Mouse (Mus musculus) liver, embryonic 16.5 days (tissue): ENCODE measurements at regions not wholly inside any gene's neighbourhood (a gene's known extent, or its start where the extent isn't known, plus 50 kb on each side); places are given as distances from the start of the nearest gene placed in this dataset.

ENCODE experiments used
- ATAC-seq: fragments of 200-750 bp; cut with Nextera tagmentation; 2 replicates; pipeline ENCODE4 v1.8.0; 2017; ENCODE audit warnings: low read depth, mild to moderate bottlenecking, moderate number of reproducible peaks, moderate library complexity
- H3K27ac ChIP-seq: fragments of 300-500 bp; sonication (generic); 2 replicates; pipeline ENCODE4 v1.5.1; 2014; ENCODE audit warnings: mild to moderate bottlenecking, low read length
- H3K27me3 ChIP-seq: fragments of 300-500 bp; sonication (generic); 2 replicates; pipeline ENCODE4 v1.6.1; 2014; ENCODE audit warnings: low read depth, low read length, mixed read lengths; ENCODE audit not compliant: control insufficient read depth, insufficient read depth
- H3K36me3 ChIP-seq: fragments of 300-500 bp; sonication (generic); 2 replicates; pipeline ENCODE4 v1.6.1; 2014; ENCODE audit warnings: mild to moderate bottlenecking; ENCODE audit not compliant: control insufficient read depth, insufficient read depth
- H3K4me1 ChIP-seq: fragments of 300-500 bp; sonication (generic); 2 replicates; pipeline ENCODE4 v1.6.1; 2014; ENCODE audit warnings: low read depth, low read length, mixed read lengths; ENCODE audit not compliant: control insufficient read depth
- H3K4me2 ChIP-seq: fragments of 300-500 bp; sonication (generic); 2 replicates; pipeline ENCODE4 v1.6.1; 2014; ENCODE audit warnings: low read depth, low read length, mixed read lengths
- H3K4me3 ChIP-seq: fragments of 300-500 bp; sonication (generic); 2 replicates; pipeline ENCODE4 v1.5.1; 2014; ENCODE audit warnings: low read depth, mild to moderate bottlenecking, low read length
- H3K9ac ChIP-seq: fragments of 300-500 bp; sonication (generic); 2 replicates; pipeline ENCODE4 v1.6.1; 2014; ENCODE audit warnings: low read depth, low read length
- H3K9me3 ChIP-seq: fragments of 300-500 bp; sonication (generic); replicated peaks from 2 replicates; pipeline ENCODE4 v1.6.1; 2016; ENCODE audit warnings: low read length; ENCODE audit not compliant: control insufficient read depth
- WGBS: fragments of 180-500 bp; shearing (Covaris S2); extraction: QIAGEN DNeasy Blood & Tissue Kit; methylation state at CpG from one replicate; pipeline ENCODE4 v1.1.7; 2014; ENCODE audit not compliant: insufficient replicate concordance; 5-methylcytosine and 5-hydroxymethylcytosine counted together

GRCm38 (mm10) chr13:112188741-112189476 lies 99.3 kb upstream of the Ankrd55 start:
- 69% methylated on average over 18 of the region's 18 CpGs for WGBS
- no peaks in the 10 kb centered on the region for H3K9me3 ChIP-seq
- H3K4me1 ChIP-seq, result no peaks in the 10 kb centered on the region
- no peaks in the 10 kb centered on the region for H3K27me3 ChIP-seq
- H3K27ac ChIP-seq, result no peak overlapping the region
- no peak overlapping the region for H3K4me3 ChIP-seq
- no peaks in the 10 kb centered on the region for H3K36me3 ChIP-seq
- no peak overlapping the region for H3K4me2 ChIP-seq
- no peak overlapping the region for H3K9ac ChIP-seq
- ATAC-seq, result no peak

GRCm38 (mm10) chr13:112189605-112190004 lies 98.6 kb upstream of the Ankrd55 start:
- no peaks in the 10 kb centered on the region for H3K36me3 ChIP-seq
- no peak overlapping the region for H3K27ac ChIP-seq
- H3K9ac ChIP-seq, result no peak overlapping the region
- no peak for ATAC-seq
- WGBS, result 55% methylated on average over 5 of the region's 5 CpGs
- no peaks in the 10 kb centered on the region for H3K27me3 ChIP-seq
- no peaks in the 10 kb centered on the region for H3K9me3 ChIP-seq
- H3K4me3 ChIP-seq, result no peak overlapping the region
- H3K4me1 ChIP-seq, result no peaks in the 10 kb centered on the region
- no peak overlapping the region for H3K4me2 ChIP-seq

GRCm38 (mm10) chr13:112192192-112192905 lies 95.9 kb upstream of the Ankrd55 start:
- Histone ChIP-seq H3K36me3 (no peaks in the 10 kb centered on the region), H3K4me1 (no peaks in the 10 kb centered on the region), H3K27ac (no peak overlapping the region), H3K9ac (no peak overlapping the region), H3K9me3 (no peaks in the 10 kb centered on the region), H3K4me3 (no peak overlapping the region), H3K4me2 (no peak overlapping the region), H3K27me3 (no peaks in the 10 kb centered on the region)
- 48% methylated on average over 9 of the region's 9 CpGs for WGBS
- 0 out of 2 replicates have a peak, but pooled peaks have one; percentile 47 for ATAC-seq

DNA sequence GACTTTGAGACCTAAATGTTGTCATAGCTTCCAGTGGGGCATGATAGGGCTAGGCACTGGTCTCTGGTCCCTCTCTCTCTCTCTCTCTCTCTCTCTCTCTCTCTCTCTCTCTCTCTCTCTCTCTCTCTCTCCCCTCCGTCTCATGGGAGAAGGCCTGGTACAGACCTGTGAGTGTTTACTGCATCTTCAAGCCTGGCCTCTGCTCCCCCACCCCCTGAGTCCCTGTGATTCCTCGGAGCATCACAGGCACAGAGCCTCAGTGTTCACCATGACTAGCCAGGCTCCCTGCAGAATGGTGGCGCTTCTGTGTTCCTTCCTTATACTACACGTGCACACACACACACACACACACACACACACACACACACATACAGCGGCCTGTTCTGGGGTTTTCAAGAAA lies 94.6 kb upstream of the Ankrd55 start:
- H3K9ac ChIP-seq, result no peak overlapping the region
- H3K4me3 ChIP-seq, result no peak overlapping the region
- H3K4me2 ChIP-seq, result no peak overlapping the region
- no peak for ATAC-seq
- WGBS, result 71% methylated on average over 5 of the region's 5 CpGs
- H3K27me3 ChIP-seq, result no peaks in the 10 kb centered on the region
- H3K9me3 ChIP-seq, result no peaks in the 10 kb centered on the region
- H3K27ac ChIP-seq, result no peak overlapping the region
- no peaks in the 10 kb centered on the region for H3K36me3 ChIP-seq
- H3K4me1 ChIP-seq, result no peaks in the 10 kb centered on the region

DNA sequence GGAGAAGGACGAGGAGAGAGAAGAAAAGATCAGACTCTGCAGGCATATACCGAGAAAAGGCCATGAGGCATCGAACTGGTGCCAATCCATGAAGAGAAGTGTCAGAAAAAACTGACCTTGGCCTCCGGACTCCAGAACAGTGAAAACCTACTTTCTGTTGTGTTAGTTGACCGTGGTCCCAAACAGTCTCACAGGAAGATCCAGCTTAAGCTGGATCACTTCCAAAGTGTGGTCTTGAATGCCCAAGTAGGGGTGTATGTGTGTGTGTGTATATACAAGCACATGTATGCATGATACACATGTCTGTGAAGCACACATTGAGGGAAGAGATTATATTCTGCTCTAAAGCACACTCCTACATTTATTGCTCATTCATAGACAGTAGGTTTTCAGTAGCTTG lies 93.3 kb upstream of the Ankrd55 start:
- Histone ChIP-seq H3K4me2 (no peak overlapping the region), H3K27me3 (no peaks in the 10 kb centered on the region), H3K36me3 (no peaks in the 10 kb centered on the region), H3K9ac (no peak overlapping the region), H3K4me3 (no peak overlapping the region), H3K9me3 (no peaks in the 10 kb centered on the region), H3K27ac (no peak overlapping the region), H3K4me1 (no peaks in the 10 kb centered on the region)
- WGBS, result 62% methylated on average over 5 of the region's 5 CpGs
- no peak for ATAC-seq

DNA sequence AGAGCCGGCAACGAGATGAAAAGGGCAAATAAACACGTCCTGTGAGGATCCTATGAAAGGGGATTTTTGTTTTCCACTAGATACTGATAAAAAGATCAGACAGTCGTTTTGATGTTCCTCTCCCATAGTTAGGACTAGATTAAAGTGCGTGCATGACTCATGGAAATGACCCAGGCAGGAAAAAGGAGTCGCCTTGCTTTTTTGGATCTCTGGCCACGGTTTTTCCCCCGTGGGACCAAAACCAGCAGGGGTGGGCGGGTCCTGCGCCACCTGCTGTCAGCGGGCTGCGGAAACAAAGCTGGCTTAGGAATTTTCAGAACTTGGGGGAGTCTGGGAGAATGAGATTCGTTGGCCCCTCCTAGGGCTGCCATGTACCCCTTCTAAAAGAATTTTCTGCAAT lies 91.5 kb upstream of the Ankrd55 start:
- ATAC-seq, result no peak
- H3K27me3 ChIP-seq, result no peaks in the 10 kb centered on the region
- H3K36me3 ChIP-seq, result no peaks in the 10 kb centered on the region
- H3K4me1 ChIP-seq, result no peaks in the 10 kb centered on the region
- peak overlapping the region; percentile 25 for H3K4me2 ChIP-seq
- no peaks in the 10 kb centered on the region for H3K9me3 ChIP-seq
- no peak overlapping the region for H3K4me3 ChIP-seq
- 10% methylated on average over 13 of the region's 13 CpGs for WGBS
- no peak overlapping the region for H3K9ac ChIP-seq
- no peak overlapping the region for H3K27ac ChIP-seq

- WGBS, result 60% methylated on average over 8 of the region's 8 CpGs
- Histone ChIP-seq H3K4me1 (no peaks in the 10 kb centered on the region), H3K4me3 (no peak overlapping the region), H3K27ac (no peak overlapping the region), H3K9ac (no peak overlapping the region), H3K4me2 (no peak overlapping the region), H3K27me3 (no peaks in the 10 kb centered on the region), H3K36me3 (no peaks in the 10 kb centered on the region), H3K9me3 (no peaks in the 10 kb centered on the region)
- no peak for ATAC-seq
These were observed 84.5 kb upstream of the Ankrd55 start for GRCm38 (mm10) chr13:112203721-112204120.

DNA sequence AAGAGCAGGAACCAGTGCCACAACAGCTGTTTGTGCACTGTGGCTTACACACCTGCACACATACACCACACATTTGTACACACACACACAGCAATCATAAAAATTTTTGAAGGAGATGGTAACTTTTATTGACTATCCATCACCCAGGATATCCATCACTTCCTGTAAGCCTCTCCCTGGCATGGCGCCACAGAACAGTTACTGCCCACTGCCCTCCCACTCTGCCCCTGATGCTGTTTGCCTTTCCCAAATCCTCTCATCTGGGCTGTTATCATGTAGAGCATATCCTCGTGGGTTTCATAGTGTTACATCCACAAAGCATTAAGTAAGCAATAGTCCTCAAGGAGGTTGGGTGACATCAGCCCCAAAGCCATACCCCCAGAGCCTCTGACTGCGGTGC lies 84.0 kb upstream of the Ankrd55 start:
- no peak for ATAC-seq
- Histone ChIP-seq H3K36me3 (no peaks in the 10 kb centered on the region), H3K4me3 (no peak overlapping the region), H3K4me2 (no peak overlapping the region), H3K27me3 (no peaks in the 10 kb centered on the region), H3K9me3 (no peaks in the 10 kb centered on the region), H3K9ac (no peak overlapping the region), H3K27ac (no peak overlapping the region), H3K4me1 (no peaks in the 10 kb centered on the region)
- 49% methylated on average over 3 of the region's 3 CpGs for WGBS

DNA sequence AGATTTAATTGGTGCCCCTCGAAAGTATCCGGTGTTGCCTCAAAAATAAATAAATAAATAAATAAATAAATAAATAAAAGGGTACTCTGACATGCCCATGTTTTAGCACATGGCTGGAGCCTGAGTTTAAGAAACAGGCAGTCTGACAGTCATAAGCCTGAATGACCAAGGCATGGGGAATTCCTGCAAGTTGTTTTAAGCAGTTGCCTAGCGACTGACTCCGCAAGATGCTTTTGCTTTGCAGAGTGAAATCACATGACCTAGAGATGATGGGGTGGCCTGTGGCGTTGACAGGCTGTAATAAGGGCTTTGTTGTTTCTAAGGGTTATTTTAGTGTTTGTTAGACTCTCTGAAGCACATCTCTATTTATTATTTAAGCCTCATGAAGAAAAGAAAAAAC lies 83.4 kb upstream of the Ankrd55 start:
- H3K4me3 ChIP-seq, result no peak overlapping the region
- no peak overlapping the region for H3K9ac ChIP-seq
- no peak for ATAC-seq
- no peaks in the 10 kb centered on the region for H3K27me3 ChIP-seq
- H3K4me1 ChIP-seq, result no peaks in the 10 kb centered on the region
- H3K27ac ChIP-seq, result no peak overlapping the region
- no peaks in the 10 kb centered on the region for H3K9me3 ChIP-seq
- 66% methylated on average over 5 of the region's 5 CpGs for WGBS
- no peaks in the 10 kb centered on the region for H3K36me3 ChIP-seq
- no peak overlapping the region for H3K4me2 ChIP-seq
